Mouse (Mus musculus) lung, embryonic 16.5 days (tissue): ENCODE measurements around the gene Nt5c. TPM values are rescaled to one million over a fixed set of nuclear protein-coding genes. Genes with fewer than 3 reads are reported as not detected.
"Not testable (repeated sequence)": the region's sequence is repeated elsewhere in the genome, so short reads cannot be mapped to it uniquely, and the experiment has no call there.

ENCODE experiments used
- ATAC-seq: fragments of 200-750 bp; cut with Nextera tagmentation; 2 replicates; pipeline ENCODE4 v1.8.0; 2017; ENCODE audit warnings: low read depth, mild to moderate bottlenecking, moderate library complexity
- H3K27ac ChIP-seq: fragments of 300-500 bp; sonication (generic); 2 replicates; pipeline ENCODE4 v1.5.1; 2014; ENCODE audit warnings: mild to moderate bottlenecking, control low read depth, low read length
- H3K27me3 ChIP-seq: fragments of 300-500 bp; sonication (generic); 2 replicates; pipeline ENCODE4 v1.6.1; 2014; ENCODE audit warnings: low read depth, low read length, mixed read lengths; ENCODE audit not compliant: control insufficient read depth, insufficient read depth
- H3K36me3 ChIP-seq: fragments of 300-500 bp; sonication (generic); 2 replicates; pipeline ENCODE4 v1.6.1; 2014; ENCODE audit warnings: low read length; ENCODE audit not compliant: control insufficient read depth, insufficient read depth
- H3K4me1 ChIP-seq: fragments of 300-500 bp; sonication (generic); replicated peaks from 2 replicates; pipeline ENCODE4 v1.6.1; 2014; ENCODE audit warnings: low read length, mixed read lengths; ENCODE audit not compliant: control insufficient read depth, insufficient read depth
- H3K4me2 ChIP-seq: fragments of 300-500 bp; sonication (generic); 2 replicates; pipeline ENCODE4 v1.6.1; 2014; ENCODE audit warnings: low read depth, low read length, control low read depth
- H3K4me3 ChIP-seq: fragments of 300-500 bp; sonication (generic); 2 replicates; pipeline ENCODE4 v1.5.1; 2014; ENCODE audit warnings: mild to moderate bottlenecking, low read length, control low read depth
- H3K9ac ChIP-seq: fragments of 300-500 bp; sonication (generic); 2 replicates; pipeline ENCODE4 v1.6.1; 2014; ENCODE audit warnings: low read length, control low read depth
- H3K9me3 ChIP-seq: fragments of 300-500 bp; sonication (generic); 2 replicates; pipeline ENCODE4 v1.6.1; 2016; ENCODE audit warnings: low read length; ENCODE audit not compliant: control insufficient read depth
- WGBS: fragments of 180-500 bp; shearing (Covaris S2); extraction: QIAGEN DNeasy Blood & Tissue Kit; methylation state at CpG from one replicate; pipeline ENCODE4 v1.1.7; 2014; 5-methylcytosine and 5-hydroxymethylcytosine counted together
- polyA plus RNA-seq: library from polyadenylated mRNA; unstranded; fragments of >200 nt; fragmentation: Nextera tagmentation; extraction: Ambion mirVana; gene quantifications from 2 replicates; pipeline ENCODE4 v1.2.1, GENCODE M21; 2015

Gene Nt5c
- polyA plus RNA-seq, result 71.0 and 74.7 TPM in 2 replicates

- H3K4me2 ChIP-seq, result peak within 1 kb of the TSS; percentile 84
- H3K27ac ChIP-seq, result peak within 1 kb of the TSS; percentile 85
- under 1% methylated on average over 43 of the region's 43 CpGs for WGBS
- peak within 1 kb of the TSS; percentile 76 for H3K9ac ChIP-seq
- peaks cover 11% of the 10 kb centered on the region for H3K4me1 ChIP-seq
- H3K27me3 ChIP-seq, result no peaks in the 10 kb centered on the region
- ATAC-seq, result peak; percentile 92
- no peaks in the 10 kb centered on the region for H3K9me3 ChIP-seq
- no peaks in the 10 kb centered on the region for H3K36me3 ChIP-seq
- H3K4me3 ChIP-seq, result peak within 1 kb of the TSS; percentile 82
These were observed at the start of gene Nt5c for GRCm38 (mm10) chr11:115491356-115492083. TSS of gene Nt5c (minus strand) at chr11:115491862.

GRCm38 (mm10) chr11:115538045-115538444 is 46.4 kb upstream of the Nt5c start:
- Histone ChIP-seq H3K27me3 (no peaks in the 10 kb centered on the region), H3K27ac (no peak overlapping the region), H3K36me3 (peaks cover 7% of the 10 kb centered on the region), H3K4me3 (no peak overlapping the region), H3K9ac (no peak overlapping the region), H3K9me3 (no peaks in the 10 kb centered on the region), H3K4me1 (peaks cover 4% of the 10 kb centered on the region), H3K4me2 (no peak overlapping the region)
- no peak for ATAC-seq
- WGBS, result 58% methylated on average over 2 of the region's 2 CpGs

GRCm38 (mm10) chr11:115536856-115537568 is 45.4 kb upstream of the Nt5c start:
- Histone ChIP-seq H3K36me3 (peaks cover 16% of the 10 kb centered on the region), H3K27me3 (no peaks in the 10 kb centered on the region), H3K4me3 (no peak overlapping the region), H3K9me3 (no peaks in the 10 kb centered on the region), H3K27ac (peak overlapping the region; percentile 100), H3K9ac (no peak overlapping the region), H3K4me1 (peaks cover 4% of the 10 kb centered on the region), H3K4me2 (peak overlapping the region; percentile 55; the same call in 1 of the 2 replicates)
- WGBS, result 78% methylated on average over 10 of the region's 10 CpGs
- ATAC-seq, result no peak

- under 1% methylated on average over 62 of the region's 70 CpGs for WGBS
These were observed 44.5 kb upstream of the Nt5c start, which contains the start of gene Sumo2 for GRCm38 (mm10) chr11:115536038-115536681. TSS of gene Sumo2 (minus strand) at chr11:115536276.

GRCm38 (mm10) chr11:115535401-115536037 is 43.9 kb upstream of the Nt5c start:
- WGBS, result 0% methylated on average over 44 of the region's 84 CpGs
- no peaks in the 10 kb centered on the region for H3K27me3 ChIP-seq
- H3K4me2 ChIP-seq, result peak overlapping the region; percentile 67
- peaks cover 4% of the 10 kb centered on the region for H3K4me1 ChIP-seq
- peak overlapping the region; percentile 100 for H3K27ac ChIP-seq
- peaks cover 21% of the 10 kb centered on the region for H3K36me3 ChIP-seq
- H3K9me3 ChIP-seq, result no peaks in the 10 kb centered on the region
- ATAC-seq, result peak; percentile 81
- H3K4me3 ChIP-seq, result peak overlapping the region; percentile 97
- H3K9ac ChIP-seq, result peak overlapping the region; percentile 99

More at GRCm38 (mm10) chr11:115536038-115536681, 44.5 kb upstream of the Nt5c start, which contains the start of gene Sumo2:
- H3K27ac ChIP-seq, result peak within 1 kb of the TSS; percentile 100
- H3K4me3 ChIP-seq, result peak within 1 kb of the TSS; percentile 97
- ATAC-seq, result peak; percentile 92
- H3K4me1 ChIP-seq, result peaks cover 4% of the 10 kb centered on the region
- H3K27me3 ChIP-seq, result no peaks in the 10 kb centered on the region
- no peaks in the 10 kb centered on the region for H3K9me3 ChIP-seq
- H3K4me2 ChIP-seq, result peak within 1 kb of the TSS; percentile 67
- H3K36me3 ChIP-seq, result peaks cover 19% of the 10 kb centered on the region
- H3K9ac ChIP-seq, result peak within 1 kb of the TSS; percentile 99

GRCm38 (mm10) chr11:115534759-115535371 is 43.2 kb upstream of the Nt5c start:
- Histone ChIP-seq H3K9ac (peak overlapping the region; percentile 99), H3K4me3 (peak overlapping the region; percentile 97), H3K4me1 (peaks cover 4% of the 10 kb centered on the region), H3K36me3 (peaks cover 25% of the 10 kb centered on the region), H3K9me3 (no peaks in the 10 kb centered on the region), H3K27ac (peak overlapping the region; percentile 100), H3K27me3 (no peaks in the 10 kb centered on the region), H3K4me2 (peak overlapping the region; percentile 67)
- ATAC-seq, result no peak
- WGBS, result 2% methylated on average over 11 of the region's 11 CpGs

- H3K4me2 ChIP-seq, H3K27me3 ChIP-seq, ATAC-seq, H3K27ac ChIP-seq, H3K9me3 ChIP-seq, H3K4me1 ChIP-seq, H3K9ac ChIP-seq, H3K4me3 ChIP-seq: not testable (repeated sequence)
- peaks cover 45% of the 10 kb centered on the region for H3K36me3 ChIP-seq
- 63% methylated on average over 3 of the region's 3 CpGs for WGBS
These were observed 34.8 kb upstream of the Nt5c start for GRCm38 (mm10) chr11:115526446-115526845.

- Histone ChIP-seq H3K9me3 (no peaks in the 10 kb centered on the region), H3K27me3 (no peaks in the 10 kb centered on the region), H3K27ac (no peak overlapping the region), H3K9ac (no peak overlapping the region), H3K36me3 (peaks cover 32% of the 10 kb centered on the region), H3K4me3 (no peak overlapping the region), H3K4me2 (no peak overlapping the region), H3K4me1 (no peaks in the 10 kb centered on the region)
- 65% methylated on average over 2 of the region's 2 CpGs for WGBS
- no peak for ATAC-seq
These were observed 31.0 kb upstream of the Nt5c start for GRCm38 (mm10) chr11:115522703-115523102.
